Mouse (Mus musculus): ENCODE measurements at regions not wholly inside any gene's neighbourhood (a gene's known extent, or its start where the extent isn't known, plus 50 kb on each side); places are given as distances from the start of the nearest gene placed in this dataset.
A peak's percentile ranks its signal among the peaks of the same experiment; 100 is the strongest.

GRCm38 (mm10) chr3:131019163-131019956, 90.9 kb upstream of the Lef1 start:
- Histone ChIP-seq H3K27me3 (ENCODE audit: control insufficient read depth, insufficient read depth, low read length) (no peaks in the 10 kb centered on the region), H3K4me3 (ENCODE audit: low read depth, low read length) (peak overlapping the region; percentile 20), H3K4me1 (replicated peaks; ENCODE audit: control insufficient read depth, insufficient read depth, low read length) (no peaks in the 10 kb centered on the region; the same call in 1 of the 2 replicates), H3K9me3 (ENCODE audit: control insufficient read depth, low read length) (no peaks in the 10 kb centered on the region), H3K4me2 (replicated peaks; ENCODE audit: low read depth, low read length) (peak overlapping the region; percentile 41), H3K27ac (ENCODE audit: low read depth, low read length) (peak overlapping the region; percentile 24; the same call in 1 of the 2 replicates), H3K9ac (ENCODE audit: low read depth, low read length) (peak overlapping the region; percentile 40; the same call in 1 of the 2 replicates), H3K36me3 (ENCODE audit: control insufficient read depth, insufficient read depth, low read length) (no peaks in the 10 kb centered on the region)
- DNase-seq (ENCODE audit: low spot score), result peak; percentile 60
- ATAC-seq (ENCODE audit: low FRiP score), result peak; percentile 82
- 16% methylated on average over 23 of the region's 23 CpGs for WGBS

DNA sequence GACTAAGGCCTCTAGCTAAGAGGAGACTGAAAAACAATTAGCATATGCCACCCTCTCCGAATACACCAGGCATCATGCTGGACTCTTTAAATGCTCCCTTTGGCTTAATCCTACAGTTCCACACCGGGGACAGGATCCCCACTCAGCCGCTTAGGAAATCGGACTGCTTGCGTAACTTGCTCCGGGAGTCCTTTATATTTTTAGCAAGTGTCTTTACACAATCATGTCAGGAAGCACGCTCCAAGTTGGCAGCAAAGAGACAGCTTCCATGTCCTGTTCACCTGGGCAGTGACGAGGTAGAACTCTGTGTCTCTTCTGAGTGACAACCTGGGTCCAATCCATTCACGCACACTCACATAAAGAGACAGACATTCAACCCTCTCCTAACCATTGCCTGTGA, 92.4 kb upstream of the Lef1 start:
- H3K27ac ChIP-seq (ENCODE audit: low read depth, low read length), result no peak overlapping the region
- WGBS, result 94% methylated on average over 9 of the region's 9 CpGs
- H3K9ac ChIP-seq (ENCODE audit: low read depth, low read length), result no peak overlapping the region
- no peaks in the 10 kb centered on the region; the same call in 1 of the 2 replicates for H3K4me1 ChIP-seq (replicated peaks; ENCODE audit: control insufficient read depth, insufficient read depth, low read length)
- DNase-seq (ENCODE audit: low spot score) (no peak), ATAC-seq (ENCODE audit: low FRiP score) (no peak)
- no peak overlapping the region for H3K4me2 ChIP-seq (replicated peaks; ENCODE audit: low read depth, low read length)
- no peaks in the 10 kb centered on the region for H3K9me3 ChIP-seq (ENCODE audit: control insufficient read depth, low read length)
- H3K27me3 ChIP-seq (ENCODE audit: control insufficient read depth, insufficient read depth, low read length), result no peaks in the 10 kb centered on the region
- no peaks in the 10 kb centered on the region for H3K36me3 ChIP-seq (ENCODE audit: control insufficient read depth, insufficient read depth, low read length)
- no peak overlapping the region for H3K4me3 ChIP-seq (ENCODE audit: low read depth, low read length)

GRCm38 (mm10) chr3:131016104-131016503, 94.2 kb upstream of the Lef1 start:
- H3K9ac ChIP-seq (ENCODE audit: low read depth, low read length), result no peak overlapping the region
- H3K9me3 ChIP-seq (ENCODE audit: control insufficient read depth, low read length), result no peaks in the 10 kb centered on the region
- no peaks in the 10 kb centered on the region for H3K27me3 ChIP-seq (ENCODE audit: control insufficient read depth, insufficient read depth, low read length)
- DNase-seq (ENCODE audit: low spot score) (no peak), ATAC-seq (ENCODE audit: low FRiP score) (no peak)
- no peaks in the 10 kb centered on the region for H3K36me3 ChIP-seq (ENCODE audit: control insufficient read depth, insufficient read depth, low read length)
- H3K4me3 ChIP-seq (ENCODE audit: low read depth, low read length), result no peak overlapping the region
- WGBS, result 55% methylated on average over 10 of the region's 10 CpGs
- H3K27ac ChIP-seq (ENCODE audit: low read depth, low read length), result no peak overlapping the region
- H3K4me1 ChIP-seq (replicated peaks; ENCODE audit: control insufficient read depth, insufficient read depth, low read length), result no peaks in the 10 kb centered on the region; the same call in 1 of the 2 replicates
- no peak overlapping the region for H3K4me2 ChIP-seq (replicated peaks; ENCODE audit: low read depth, low read length)

- DNase-seq (ENCODE audit: low spot score), result no peak
- 70% methylated on average over 12 of the region's 12 CpGs for WGBS
Measured at GRCm38 (mm10) chr3:131014092-131014716, 96.1 kb upstream of the Lef1 start.

GRCm38 (mm10) chr3:131000701-131001100, 109.6 kb upstream of the Lef1 start:
- Histone ChIP-seq H3K27me3 (ENCODE audit: control insufficient read depth, insufficient read depth, low read length) (no peaks in the 10 kb centered on the region), H3K36me3 (ENCODE audit: control insufficient read depth, insufficient read depth, low read length) (no peaks in the 10 kb centered on the region), H3K4me2 (replicated peaks; ENCODE audit: low read depth, low read length) (no peak overlapping the region), H3K9ac (ENCODE audit: low read depth, low read length) (no peak overlapping the region), H3K27ac (ENCODE audit: low read depth, low read length) (no peak overlapping the region), H3K4me3 (ENCODE audit: low read depth, low read length) (no peak overlapping the region), H3K9me3 (ENCODE audit: control insufficient read depth, low read length) (no peaks in the 10 kb centered on the region), H3K4me1 (replicated peaks; ENCODE audit: control insufficient read depth, insufficient read depth, low read length) (no peaks in the 10 kb centered on the region)
- ATAC-seq (ENCODE audit: low FRiP score) (no peak), DNase-seq (ENCODE audit: low spot score) (no peak)
- 84% methylated on average over 13 of the region's 13 CpGs for WGBS

More at GRCm38 (mm10) chr3:131014092-131014716, 96.1 kb upstream of the Lef1 start:
- Histone ChIP-seq H3K9me3 (ENCODE audit: control insufficient read depth, low read length) (no peaks in the 10 kb centered on the region), H3K36me3 (ENCODE audit: control insufficient read depth, insufficient read depth, low read length) (no peaks in the 10 kb centered on the region), H3K27ac (ENCODE audit: low read depth, low read length) (no peak overlapping the region), H3K27me3 (ENCODE audit: control insufficient read depth, insufficient read depth, low read length) (no peaks in the 10 kb centered on the region), H3K4me2 (replicated peaks; ENCODE audit: low read depth, low read length) (no peak overlapping the region), H3K4me1 (replicated peaks; ENCODE audit: control insufficient read depth, insufficient read depth, low read length) (no peaks in the 10 kb centered on the region), H3K4me3 (ENCODE audit: low read depth, low read length) (no peak overlapping the region), H3K9ac (ENCODE audit: low read depth, low read length) (no peak overlapping the region)
- ATAC-seq (ENCODE audit: low FRiP score), result no peak

DNA sequence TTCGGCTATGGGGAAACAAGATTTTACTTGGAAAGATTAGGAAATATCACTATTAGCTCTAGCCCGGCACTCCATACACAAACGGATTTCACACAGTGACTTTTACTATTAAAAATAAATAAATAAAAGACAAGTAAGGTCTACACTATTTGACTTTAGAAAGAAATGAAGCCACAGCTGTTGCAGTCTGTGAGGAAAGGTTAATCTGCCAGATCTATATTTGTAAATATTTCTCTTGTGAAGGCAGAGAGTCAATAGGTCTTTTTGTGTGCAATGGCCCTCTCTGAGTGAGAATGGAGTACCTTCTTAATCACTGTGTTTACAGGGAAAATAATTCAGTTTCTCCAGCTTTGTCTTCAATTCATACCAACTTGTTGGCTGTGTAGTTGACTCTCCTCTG, 110.0 kb upstream of the Lef1 start:
- Histone ChIP-seq H3K9me3 (ENCODE audit: control insufficient read depth, low read length) (no peaks in the 10 kb centered on the region), H3K4me1 (replicated peaks; ENCODE audit: control insufficient read depth, insufficient read depth, low read length) (no peaks in the 10 kb centered on the region), H3K9ac (ENCODE audit: low read depth, low read length) (no peak overlapping the region), H3K36me3 (ENCODE audit: control insufficient read depth, insufficient read depth, low read length) (no peaks in the 10 kb centered on the region), H3K4me2 (replicated peaks; ENCODE audit: low read depth, low read length) (no peak overlapping the region), H3K27ac (ENCODE audit: low read depth, low read length) (no peak overlapping the region), H3K27me3 (ENCODE audit: control insufficient read depth, insufficient read depth, low read length) (no peaks in the 10 kb centered on the region), H3K4me3 (ENCODE audit: low read depth, low read length) (no peak overlapping the region)
- ATAC-seq (ENCODE audit: low FRiP score) (no peak), DNase-seq (ENCODE audit: low spot score) (no peak)
- WGBS, result 88% methylated on average over 3 of the region's 3 CpGs

- no peaks in the 10 kb centered on the region for H3K9me3 ChIP-seq (ENCODE audit: control insufficient read depth, low read length)
- H3K9ac ChIP-seq (ENCODE audit: low read depth, low read length), result no peak overlapping the region
- ATAC-seq (ENCODE audit: low FRiP score) (no peak), DNase-seq (ENCODE audit: low spot score) (no peak)
- 86% methylated on average over 6 of the region's 6 CpGs for WGBS
- H3K27ac ChIP-seq (ENCODE audit: low read depth, low read length), result no peak overlapping the region
- H3K27me3 ChIP-seq (ENCODE audit: control insufficient read depth, insufficient read depth, low read length), result no peaks in the 10 kb centered on the region
- no peak overlapping the region for H3K4me2 ChIP-seq (replicated peaks; ENCODE audit: low read depth, low read length)
- no peaks in the 10 kb centered on the region for H3K36me3 ChIP-seq (ENCODE audit: control insufficient read depth, insufficient read depth, low read length)
- H3K4me3 ChIP-seq (ENCODE audit: low read depth, low read length), result no peak overlapping the region
- H3K4me1 ChIP-seq (replicated peaks; ENCODE audit: control insufficient read depth, insufficient read depth, low read length), result no peaks in the 10 kb centered on the region
Measured at GRCm38 (mm10) chr3:130999818-131000217, 110.5 kb upstream of the Lef1 start.

DNA sequence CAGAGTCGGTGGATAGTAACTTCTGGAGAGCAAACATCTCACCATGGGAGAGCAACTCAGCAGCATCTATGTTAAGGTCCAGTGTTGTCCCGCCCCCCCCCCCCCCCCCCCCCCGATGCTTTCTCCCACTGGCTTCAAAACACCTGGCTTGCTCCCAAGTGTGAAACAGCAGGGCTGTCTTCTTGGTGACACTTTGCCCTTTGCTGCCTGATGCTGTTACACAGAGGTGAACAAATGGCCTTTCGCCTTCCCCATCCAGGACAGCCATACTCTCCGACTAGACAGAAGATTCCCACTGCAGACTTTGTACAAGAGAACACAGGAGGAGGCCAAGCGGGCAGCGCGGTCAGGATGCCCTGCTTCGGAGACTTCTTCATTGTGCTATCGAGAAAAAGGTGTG, 111.8 kb upstream of the Lef1 start:
- no peaks in the 10 kb centered on the region for H3K27me3 ChIP-seq (ENCODE audit: control insufficient read depth, insufficient read depth, low read length)
- H3K36me3 ChIP-seq (ENCODE audit: control insufficient read depth, insufficient read depth, low read length), result no peaks in the 10 kb centered on the region
- no peak overlapping the region for H3K4me2 ChIP-seq (replicated peaks; ENCODE audit: low read depth, low read length)
- H3K9ac ChIP-seq (ENCODE audit: low read depth, low read length), result no peak overlapping the region
- no peaks in the 10 kb centered on the region for H3K4me1 ChIP-seq (replicated peaks; ENCODE audit: control insufficient read depth, insufficient read depth, low read length)
- H3K9me3 ChIP-seq (ENCODE audit: control insufficient read depth, low read length), result no peaks in the 10 kb centered on the region
- DNase-seq (ENCODE audit: low spot score) (no peak), ATAC-seq (ENCODE audit: low FRiP score) (no peak)
- H3K4me3 ChIP-seq (ENCODE audit: low read depth, low read length), result no peak overlapping the region
- H3K27ac ChIP-seq (ENCODE audit: low read depth, low read length), result no peak overlapping the region
- WGBS, result 78% methylated on average over 9 of the region's 10 CpGs

GRCm38 (mm10) chr3:130996786-130997185, 113.5 kb upstream of the Lef1 start:
- no peaks in the 10 kb centered on the region for H3K9me3 ChIP-seq (ENCODE audit: control insufficient read depth, low read length)
- no peaks in the 10 kb centered on the region for H3K4me1 ChIP-seq (replicated peaks; ENCODE audit: control insufficient read depth, insufficient read depth, low read length)
- 50% methylated on average over 11 of the region's 11 CpGs for WGBS
- H3K4me2 ChIP-seq (replicated peaks; ENCODE audit: low read depth, low read length), result no peak overlapping the region
- H3K27me3 ChIP-seq (ENCODE audit: control insufficient read depth, insufficient read depth, low read length), result no peaks in the 10 kb centered on the region
- no peaks in the 10 kb centered on the region for H3K36me3 ChIP-seq (ENCODE audit: control insufficient read depth, insufficient read depth, low read length)
- DNase-seq (ENCODE audit: low spot score), result no peak
- H3K4me3 ChIP-seq (ENCODE audit: low read depth, low read length), result no peak overlapping the region
- H3K9ac ChIP-seq (ENCODE audit: low read depth, low read length), result no peak overlapping the region
- H3K27ac ChIP-seq (ENCODE audit: low read depth, low read length), result no peak overlapping the region
- no peak for ATAC-seq (ENCODE audit: low FRiP score)
